Mouse (Mus musculus): ENCODE measurements around the gene Gja10.
A peak's percentile ranks its signal among the peaks of the same experiment; 100 is the strongest.

Gene Gja10

GRCm38 (mm10) chr4:32602660-32603059 lies at the start of gene Gja10:
Gene Gja10 (minus strand): TSS chr4:32602760.
- DNase-seq, result no peak

GRCm38 (mm10) chr4:32651669-32652068 lies 49.1 kb upstream of the Gja10 start:
- DNase-seq, result no peak

- DNase-seq, result no peak
Observed at GRCm38 (mm10) chr4:32621637-32622036, 19.1 kb upstream of the Gja10 start.

GRCm38 (mm10) chr4:32615034-32615881 lies 12.7 kb upstream of the Gja10 start, which contains the start of gene Casp8ap2:
Gene Casp8ap2 (plus strand): TSS chr4:32615451.
- DNase-seq, result peak; percentile 99

- DNase-seq, result no peak
Observed at GRCm38 (mm10) chr4:32601135-32601534, 1.4 kb downstream of the Gja10 start.

GRCm38 (mm10) chr4:32588237-32588636 lies 14.3 kb downstream of the Gja10 start:
- no peak for DNase-seq

GRCm38 (mm10) chr4:32587543-32587942 lies 15.0 kb downstream of the Gja10 start:
- no peak for DNase-seq

GRCm38 (mm10) chr4:32586596-32586995 lies 16.0 kb downstream of the Gja10 start:
- peak; percentile 37 for DNase-seq

- DNase-seq, result no peak
Observed at GRCm38 (mm10) chr4:32584181-32584580, 18.4 kb downstream of the Gja10 start.

GRCm38 (mm10) chr4:32579850-32580249 lies 22.7 kb downstream of the Gja10 start:
- DNase-seq, result no peak

GRCm38 (mm10) chr4:32575165-32575564 lies 27.4 kb downstream of the Gja10 start:
- no peak for DNase-seq

GRCm38 (mm10) chr4:32574604-32575003 lies 28.0 kb downstream of the Gja10 start:
- no peak for DNase-seq

GRCm38 (mm10) chr4:32573586-32573985 lies 29.0 kb downstream of the Gja10 start:
- no peak for DNase-seq

GRCm38 (mm10) chr4:32572118-32572517 lies 30.4 kb downstream of the Gja10 start:
- DNase-seq, result peak; percentile 44

- DNase-seq, result no peak
Observed at GRCm38 (mm10) chr4:32571441-32571840, 31.1 kb downstream of the Gja10 start.

GRCm38 (mm10) chr4:32570939-32571317 lies 31.6 kb downstream of the Gja10 start:
- DNase-seq, result no peak

- no peak for DNase-seq
Observed at GRCm38 (mm10) chr4:32569995-32570938, 32.3 kb downstream of the Gja10 start.

GRCm38 (mm10) chr4:32569054-32569453 lies 33.5 kb downstream of the Gja10 start:
- no peak for DNase-seq

GRCm38 (mm10) chr4:32564918-32565317 lies 37.6 kb downstream of the Gja10 start:
- no peak for DNase-seq

GRCm38 (mm10) chr4:32564416-32564815 lies 38.1 kb downstream of the Gja10 start:
- no peak for DNase-seq

GRCm38 (mm10) chr4:32562319-32563115 lies 40.0 kb downstream of the Gja10 start:
- DNase-seq, result peak; percentile 10

GRCm38 (mm10) chr4:32561555-32562095 lies 40.9 kb downstream of the Gja10 start:
- DNase-seq, result peak; percentile 65
